Mouse (Mus musculus) heart, postnatal 4 days (tissue): Measurements from ENCODE around the gene Fbxo10. TPM values are rescaled to one million over a fixed set of nuclear protein-coding genes. Genes with fewer than 3 reads are reported as not detected.
"Not testable (repeated sequence)": the region's sequence is repeated elsewhere in the genome, so short reads cannot be mapped to it uniquely, and the experiment has no call there.

ENCODE experiments used
- DNase-seq: peaks from one replicate; pipeline ENCODE4 v3.0.0; 2021
- total RNA-seq, 2 experiments: library from RNA; stranded (reverse); gene quantifications; 2 replicates each; pipeline ENCODE4 v1.2.3; 2021

Fbxo10 gene
- total RNA-seq, 2 experiments from 2014 or later: 21.3 to 23.1 TPM

- no peak for DNase-seq
Measured at GRCm38 (mm10) chr4:45000001-45000400, 84.4 kb downstream of the Fbxo10 start.

- DNase-seq: no peak
Measured at GRCm38 (mm10) chr4:44998071-44998470, 86.3 kb downstream of the Fbxo10 start.

- DNase-seq: no peak
Measured at GRCm38 (mm10) chr4:44994776-44995175, 89.6 kb downstream of the Fbxo10 start.

- no peak for DNase-seq
Measured at GRCm38 (mm10) chr4:44993847-44994246, 90.6 kb downstream of the Fbxo10 start.

GRCm38 (mm10) chr4:44993179-44993578, 91.2 kb downstream of the Fbxo10 start:
- not testable (repeated sequence) for DNase-seq

- not testable (repeated sequence) for DNase-seq
Measured at GRCm38 (mm10) chr4:44992330-44992729, 92.1 kb downstream of the Fbxo10 start.

- no peak for DNase-seq
Measured at GRCm38 (mm10) chr4:44990560-44990959, 93.8 kb downstream of the Fbxo10 start.

Other genes with a start within 250 kb of the Fbxo10 start
- 10 to 100 TPM; 46.6 to 47.0 TPM for gene Grhpr, start 103.2 kb downstream of the Fbxo10 start, total RNA-seq
- 10 to 100 TPM; 10.5 to 11.9 TPM for gene Zbtb5, start 72.2 kb downstream of the Fbxo10 start, total RNA-seq
- 10 to 100 TPM; 41.6 to 45.0 TPM for gene Polr1e, start 66.0 kb downstream of the Fbxo10 start, total RNA-seq
- 100 to 1,000 TPM; 119 to 141 TPM for gene Tomm5, start 23.5 kb upstream of the Fbxo10 start, total RNA-seq
- gene Frmpd1, start 100.3 kb upstream of the Fbxo10 start, total RNA-seq: 1 to 10 TPM; 2.7 to 3.2 TPM
- 1 to 10 TPM; 3.7 to 4.2 TPM for gene Trmt10b, start 212.5 kb upstream of the Fbxo10 start, total RNA-seq